ENCODE assay signal across 8 mouse cellular contexts in genomic region chr19:9982151-9982851, GRCm38 (mm10). TPM values are rescaled to one million over a fixed set of nuclear protein-coding genes. Genes with fewer than 3 reads are reported as not detected.
DNase-seq lines count a peak whose midpoint lies in the region; ATAC-seq and TF ChIP-seq lines count a peak whose summit lies in the region.

No protein-coding gene starts in this region.

- H3K27me3 ChIP-seq in E14TG2a.4 (ENCODE audit: insufficient read depth, low read length), result no peaks in the 10 kb centered on the region
- H3K27me3 ChIP-seq in forebrain, embryonic 13.5 days, result no peaks in the 10 kb centered on the region
- H3K27me3 ChIP-seq in liver, postnatal 0 days (ENCODE audit: insufficient read depth, low read length), result no peaks in the 10 kb centered on the region
- H3K27me3 ChIP-seq in neural tube, embryonic 14.5 days (ENCODE audit: control insufficient read depth, insufficient read depth, low read length), result no peaks in the 10 kb centered on the region

- peak; percentile 97 for DNase-seq in c-Kit-positive CD71-positive TER-119-positive erythroid progenitor cells, embryonic 14.5 days (ENCODE audit: low spot score)
- DNase-seq in heart, postnatal 10 days, result peak; percentile 97
- DNase-seq in large intestine, adult 2 months (ENCODE audit: low read depth, low spot score), result peak; percentile 81
- peak; percentile 99 for DNase-seq in liver, postnatal 0 days
- DNase-seq in testis, postnatal 10 days (ENCODE audit: low spot score), result peak; percentile 97

- peaks cover 72% of the 10 kb centered on the region for H3K4me1 ChIP-seq in E14TG2a.4 (replicated peaks; ENCODE audit: low read depth, low read length)
- H3K4me1 ChIP-seq in forebrain, embryonic 13.5 days, result peaks cover 24% of the 10 kb centered on the region
- H3K4me1 ChIP-seq in liver, postnatal 0 days (ENCODE audit: insufficient read depth), result peaks cover 46% of the 10 kb centered on the region
- H3K4me1 ChIP-seq in neural tube, embryonic 14.5 days (ENCODE audit: control insufficient read depth, insufficient read depth, low read length), result peaks cover 14% of the 10 kb centered on the region; the same call in 1 of the 2 replicates

- TF ChIP-seq CTCF in E14TG2a.4 (conservative IDR thresholded peaks at IDR 0.05; ENCODE audit: low read length), result no peak
- no peak; the same call in 1 of the 2 replicates for TF ChIP-seq CTCF in liver, postnatal 0 days (IDR thresholded peaks at IDR 0.05; ENCODE audit: low read depth)

- H3K9ac ChIP-seq in forebrain, embryonic 13.5 days, result peak overlapping the region; percentile 89
- peak overlapping the region; percentile 94 for H3K9ac ChIP-seq in liver, postnatal 0 days (replicated peaks)
- H3K9ac ChIP-seq in neural tube, embryonic 14.5 days (replicated peaks; ENCODE audit: low read depth, low read length), result peak overlapping the region; percentile 82

- peak overlapping the region; percentile 81 for H3K4me2 ChIP-seq in forebrain, embryonic 13.5 days
- H3K4me2 ChIP-seq in liver, postnatal 0 days (ENCODE audit: low read depth, low read length), result peak overlapping the region; percentile 74
- peak overlapping the region; percentile 70 for H3K4me2 ChIP-seq in neural tube, embryonic 14.5 days (ENCODE audit: low read depth, low read length)

- H3K9me3 ChIP-seq in E14TG2a.4 (ENCODE audit: low read length), result no peaks in the 10 kb centered on the region
- no peaks in the 10 kb centered on the region for H3K9me3 ChIP-seq in forebrain, embryonic 13.5 days (replicated peaks)
- H3K9me3 ChIP-seq in liver, postnatal 0 days (ENCODE audit: low read length), result no peaks in the 10 kb centered on the region
- H3K9me3 ChIP-seq in neural tube, embryonic 14.5 days (ENCODE audit: control insufficient read depth, low read length), result no peaks in the 10 kb centered on the region

- peaks cover 32% of the 10 kb centered on the region for H3K36me3 ChIP-seq in E14TG2a.4 (ENCODE audit: insufficient read depth, low read length)
- peaks cover 27% of the 10 kb centered on the region for H3K36me3 ChIP-seq in forebrain, embryonic 13.5 days (ENCODE audit: poor library complexity, severe bottlenecking)
- peaks cover 32% of the 10 kb centered on the region for H3K36me3 ChIP-seq in liver, postnatal 0 days (replicated peaks; ENCODE audit: insufficient read depth, low read length)
- H3K36me3 ChIP-seq in neural tube, embryonic 14.5 days (ENCODE audit: control insufficient read depth, insufficient read depth, low read length), result peaks cover 17% of the 10 kb centered on the region

- H3K4me3 ChIP-seq in E14TG2a.4 (replicated peaks; ENCODE audit: low read length), result peak overlapping the region; percentile 99
- H3K4me3 ChIP-seq in forebrain, embryonic 13.5 days, result peak overlapping the region; percentile 85
- peak overlapping the region; percentile 88 for H3K4me3 ChIP-seq in liver, postnatal 0 days (ENCODE audit: low read depth, low read length)
- peak overlapping the region; percentile 83 for H3K4me3 ChIP-seq in neural tube, embryonic 14.5 days (ENCODE audit: low read depth, low read length)

- intact Hi-C loops in heart, postnatal 10 days (cut with DNase I), result no loop called here

- ATAC-seq in forebrain, embryonic 13.5 days, result peak; percentile 99
- peak; percentile 90 for ATAC-seq in liver, postnatal 0 days
- ATAC-seq in neural tube, embryonic 14.5 days (ENCODE audit: low read depth), result peak; percentile 99

- WGBS in forebrain, embryonic 13.5 days, result under 1% methylated on average over 59 of the region's 59 CpGs
- WGBS in large intestine, adult 2 months, result under 1% methylated on average over 59 of the region's 59 CpGs
- under 1% methylated on average over 54 of the region's 59 CpGs for WGBS in liver, postnatal 0 days (ENCODE audit: insufficient replicate concordance)
- WGBS in neural tube, embryonic 14.5 days, result 1% methylated on average over 50 of the region's 59 CpGs

- peak overlapping the region; percentile 88 for H3K27ac ChIP-seq in forebrain, embryonic 13.5 days
- H3K27ac ChIP-seq in liver, postnatal 0 days (ENCODE audit: low read depth), result peak overlapping the region; percentile 99
- H3K27ac ChIP-seq in neural tube, embryonic 14.5 days (ENCODE audit: low read depth, low read length), result peak overlapping the region; percentile 91

- TF ChIP-seq EP300 in liver, postnatal 0 days (IDR thresholded peaks at IDR 0.05; ENCODE audit: low read depth), result peak; percentile 52; the same call in 1 of the 2 replicates

RNA-seq across cellular contexts. Expression of gene Fth1, which starts 1.9 kb away (rescaled TPM):
- 1,364 and 1,444 TPM in 2 replicates for polyA plus RNA-seq in forebrain, embryonic 13.5 days (2015; fragmentation: Nextera tagmentation; extraction: Ambion mirVana)
- total RNA-seq in heart, postnatal 10 days (2021), result 1,000 to 10,000 TPM; 1,753 to 1,826 TPM
- 1,893 and 2,842 TPM in 2 replicates for polyA plus RNA-seq in large intestine, adult 2 months (2012; rRNA removed)
- polyA plus RNA-seq in liver, postnatal 0 days (2015; fragmentation: Nextera tagmentation; extraction: Ambion mirVana), result 4,793 and 5,083 TPM in 2 replicates
- polyA plus RNA-seq in neural tube, embryonic 14.5 days (2014; fragmentation: Nextera tagmentation; extraction: Ambion mirVana), result 1,462 and 1,732 TPM in 2 replicates

RNA-seq across cellular contexts. Expression of gene Best1, which starts 19.1 kb away (rescaled TPM):
- polyA plus RNA-seq in forebrain, embryonic 13.5 days (2015; fragmentation: Nextera tagmentation; extraction: Ambion mirVana), result 0.76 and 1.2 TPM in 2 replicates
- under 1 TPM; 0.20 to 0.36 TPM for total RNA-seq in heart, postnatal 10 days (2021)
- polyA plus RNA-seq in large intestine, adult 2 months (2012; rRNA removed), result 0.15 and 0.30 TPM in 2 replicates
- polyA plus RNA-seq in liver, postnatal 0 days (2015; fragmentation: Nextera tagmentation; extraction: Ambion mirVana), result 0.08 and 0.13 TPM in 2 replicates
- 1.5 and 2.3 TPM in 2 replicates for polyA plus RNA-seq in neural tube, embryonic 14.5 days (2014; fragmentation: Nextera tagmentation; extraction: Ambion mirVana)

RNA-seq across cellular contexts. Expression of gene Rab3il1, which starts 19.2 kb away (rescaled TPM):
- 14.4 and 15.2 TPM in 2 replicates for polyA plus RNA-seq in forebrain, embryonic 13.5 days (2015; fragmentation: Nextera tagmentation; extraction: Ambion mirVana)
- 10 to 100 TPM; 10.4 to 12.1 TPM for total RNA-seq in heart, postnatal 10 days (2021)
- polyA plus RNA-seq in large intestine, adult 2 months (2012; rRNA removed), result 6.0 and 6.1 TPM in 2 replicates
- 74.9 and 80.9 TPM in 2 replicates for polyA plus RNA-seq in liver, postnatal 0 days (2015; fragmentation: Nextera tagmentation; extraction: Ambion mirVana)
- 13.6 and 23.2 TPM in 2 replicates for polyA plus RNA-seq in neural tube, embryonic 14.5 days (2014; fragmentation: Nextera tagmentation; extraction: Ambion mirVana)

RNA-seq across cellular contexts. Expression of gene Fads3, which starts 59.1 kb away (rescaled TPM):
- polyA plus RNA-seq in forebrain, embryonic 13.5 days (2015; fragmentation: Nextera tagmentation; extraction: Ambion mirVana), result 5.8 TPM in 2 replicates
- total RNA-seq in heart, postnatal 10 days (2021), result 10 to 100 TPM; 39.7 to 45.5 TPM
- polyA plus RNA-seq in large intestine, adult 2 months (2012; rRNA removed), result 26.0 and 30.2 TPM in 2 replicates
- polyA plus RNA-seq in liver, postnatal 0 days (2015; fragmentation: Nextera tagmentation; extraction: Ambion mirVana), result 1.7 and 2.0 TPM in 2 replicates
- 19.3 and 19.5 TPM in 2 replicates for polyA plus RNA-seq in neural tube, embryonic 14.5 days (2014; fragmentation: Nextera tagmentation; extraction: Ambion mirVana)

Comparison
In these comparisons a context has a peak if more than half of its experiments do, and no peak if none do; other contexts are left out.
1. Peak in every context shown above with its lines: DNase-seq, ATAC-seq, H3K4me3 ChIP-seq and H3K27ac ChIP-seq.